Mouse (Mus musculus) cerebellum, adult 2 months (tissue): Measurements from ENCODE around the gene Dkk3. TPM values are rescaled to one million over a fixed set of nuclear protein-coding genes. Genes with fewer than 3 reads are reported as not detected.

ENCODE experiments used
- DNase-seq, 2 experiments: peaks; one replicate each; pipeline ENCODE4 v3.0.0; 2021
- H3K27ac ChIP-seq: fragments of 200-500 bp; 2 replicates; pipeline ENCODE4 v1.5.1; 2012; ENCODE audit warnings: low read length, control low read depth, inconsistent platforms; ENCODE audit not compliant: insufficient read depth
- H3K27me3 ChIP-seq: fragments of 200-500 bp; 2 replicates; pipeline ENCODE4 v1.6.1; 2012; ENCODE audit warnings: inconsistent platforms, mild to moderate bottlenecking, low read length, moderate library complexity; ENCODE audit not compliant: control insufficient read depth, insufficient read depth
- H3K4me1 ChIP-seq: fragments of 200-500 bp; 2 replicates; pipeline ENCODE4 v1.6.1; 2011; ENCODE audit warnings: low read length; ENCODE audit not compliant: control insufficient read depth, insufficient read depth
- H3K4me3 ChIP-seq: fragments of 200-500 bp; replicated peaks from 2 replicates; pipeline ENCODE3; 2011; ENCODE audit warnings: mild to moderate bottlenecking, low read depth, low read length, control low read depth; ENCODE audit not compliant: insufficient read depth
- CTCF ChIP-seq: fragments of 200-500 bp; IDR thresholded peaks from 2 replicates; pipeline ENCODE4 v1.5.1; 2011; ENCODE audit warnings: low read depth, mild to moderate bottlenecking, control low read depth, low read length, moderate library complexity, borderline replicate concordance; ENCODE audit not compliant: insufficient read depth
- POLR2A ChIP-seq: fragments of 200-500 bp; IDR thresholded peaks from 2 replicates; pipeline ENCODE4 v1.6.1; 2011; ENCODE audit warnings: low read length, control low read depth, borderline replicate concordance; ENCODE audit not compliant: insufficient read depth
- WGBS: fragments of 180-500 bp; shearing (Covaris S2); methylation state at CpG from one replicate; pipeline ENCODE4 v1.1.7; 2018; 5-methylcytosine and 5-hydroxymethylcytosine counted together
- polyA plus RNA-seq: library from polyadenylated mRNA; depleted of rRNA; stranded (reverse); fragments of >200 nt; gene quantifications from 2 replicates; pipeline ENCODE4 v1.2.3, GENCODE M21; 2012; rRNA removed

The Dkk3 gene
- polyA plus RNA-seq, 1 experiment: 20.4 TPM

DNA sequence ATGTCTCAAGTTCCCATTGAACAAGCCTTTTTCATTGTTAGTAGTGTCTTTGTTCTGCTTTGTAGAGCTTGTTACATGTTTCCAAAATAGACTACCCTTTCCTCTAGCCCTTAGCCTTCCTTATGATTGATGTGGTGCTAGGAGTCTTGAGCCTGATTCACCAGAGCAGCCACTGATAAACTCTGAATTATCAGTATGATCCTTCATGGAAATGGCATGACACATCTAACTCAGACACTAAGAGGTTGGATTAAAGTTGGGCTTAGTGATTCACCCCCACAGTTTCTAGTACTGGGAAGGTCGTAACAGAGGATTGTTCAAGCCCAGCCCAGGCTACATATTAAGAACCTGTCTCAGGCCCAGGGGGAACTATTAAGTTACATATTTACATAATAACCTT lies 76.2 kb downstream of the Dkk3 start:
- no peak for DNase-seq
- no peaks in the 10 kb centered on the region for H3K4me1 ChIP-seq
- H3K27me3 ChIP-seq: no peaks in the 10 kb centered on the region
- no peak overlapping the region for H3K4me3 ChIP-seq
- TF ChIP-seq CTCF (no peak), POLR2A (no peak)
- WGBS: 96% methylated on average over 1 of the region's 1 CpGs
- no peak overlapping the region for H3K27ac ChIP-seq

DNA sequence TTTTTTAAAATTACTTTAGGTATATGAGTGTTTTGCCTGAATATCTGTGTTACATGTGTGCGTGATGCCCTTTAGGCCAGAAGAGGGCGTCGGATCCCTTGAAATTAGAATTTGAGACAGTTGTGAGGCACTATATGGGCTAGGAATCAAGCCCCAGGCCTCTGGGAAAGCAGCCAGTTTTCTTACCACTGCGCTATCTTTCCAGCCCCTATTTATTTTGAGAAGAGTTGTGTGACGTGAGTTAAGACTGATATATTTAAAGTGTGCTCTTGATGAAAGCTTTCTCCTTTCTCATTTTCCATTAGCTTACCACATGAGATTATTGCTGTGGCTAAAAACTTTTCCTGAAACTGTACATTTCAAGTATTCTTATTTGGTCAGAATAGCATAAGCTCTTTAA lies 84.0 kb downstream of the Dkk3 start:
- Histone ChIP-seq H3K4me3 (no peak overlapping the region), H3K27me3 (no peaks in the 10 kb centered on the region), H3K27ac (no peak overlapping the region), H3K4me1 (no peaks in the 10 kb centered on the region)
- TF ChIP-seq POLR2A (no peak), CTCF (no peak)
- no peak for DNase-seq
- WGBS: 90% methylated on average over 5 of the region's 5 CpGs

Other genes with a start within 250 kb of the Dkk3 start
- 45.1 and 46.7 TPM in 2 replicates for gene Usp47, start 135.6 kb downstream of the Dkk3 start, polyA plus RNA-seq
- gene Mical2, start 66.8 kb upstream of the Dkk3 start, polyA plus RNA-seq: 173 and 203 TPM in 2 replicates